Mouse (Mus musculus) hindbrain, embryonic 16.5 days (tissue): ENCODE data around the gene Pias1. TPM values are rescaled to one million over a fixed set of nuclear protein-coding genes. Genes with fewer than 3 reads are reported as not detected.

ENCODE experiments used
- ATAC-seq: fragments of 200-750 bp; cut with Nextera tagmentation; 2 replicates; pipeline ENCODE4 v1.8.0; 2017; ENCODE audit warnings: moderate TSS enrichment, moderate library complexity
- H3K27ac ChIP-seq: fragments of 300-500 bp; sonication (generic); 2 replicates; pipeline ENCODE4 v1.5.1; 2014; ENCODE audit warnings: low read depth, mild to moderate bottlenecking, control low read depth, low read length, moderate library complexity
- H3K27me3 ChIP-seq: fragments of 300-500 bp; sonication (generic); replicated peaks from 2 replicates; pipeline ENCODE4 v1.6.1; 2014; ENCODE audit warnings: low read length; ENCODE audit not compliant: control insufficient read depth, insufficient read depth
- H3K36me3 ChIP-seq: fragments of 300-500 bp; sonication (generic); 2 replicates; pipeline ENCODE4 v1.6.1; 2014; ENCODE audit warnings: mild to moderate bottlenecking, low read length, moderate library complexity, mixed read lengths; ENCODE audit not compliant: control insufficient read depth, insufficient read depth
- H3K4me1 ChIP-seq: fragments of 300-500 bp; sonication (generic); 2 replicates; pipeline ENCODE4 v1.6.1; 2014; ENCODE audit warnings: low read depth, low read length; ENCODE audit not compliant: control insufficient read depth, insufficient read depth
- H3K4me2 ChIP-seq: fragments of 300-500 bp; sonication (generic); 2 replicates; pipeline ENCODE4 v1.6.1; 2014; ENCODE audit warnings: mild to moderate bottlenecking, low read length, control low read depth, moderate library complexity
- H3K4me3 ChIP-seq: fragments of 300-500 bp; sonication (generic); 2 replicates; pipeline ENCODE4 v1.5.1; 2014; ENCODE audit warnings: mild to moderate bottlenecking, low read length, control low read depth, moderate library complexity
- H3K9ac ChIP-seq: fragments of 300-500 bp; sonication (generic); 2 replicates; pipeline ENCODE4 v1.6.1; 2014; ENCODE audit warnings: low read depth, mild to moderate bottlenecking, control low read depth, low read length, moderate library complexity
- H3K9me3 ChIP-seq: fragments of 300-500 bp; sonication (generic); 2 replicates; pipeline ENCODE4 v1.6.1; 2014; ENCODE audit warnings: mild to moderate bottlenecking, low read length, moderate library complexity; ENCODE audit not compliant: control insufficient read depth
- WGBS: fragments of 180-500 bp; shearing (Covaris S2); extraction: QIAGEN DNeasy Blood & Tissue Kit; methylation state at CpG from one replicate; pipeline ENCODE4 v1.1.7; 2014; 5-methylcytosine and 5-hydroxymethylcytosine counted together
- polyA plus RNA-seq: library from polyadenylated mRNA; unstranded; fragments of >200 nt; fragmentation: Nextera tagmentation; extraction: Ambion mirVana; gene quantifications from 2 replicates; pipeline ENCODE4 v1.2.1, GENCODE M21; 2015

Pias1 gene
- polyA plus RNA-seq, 1 experiment from 2014 or later, result 53.6 TPM

- H3K36me3 ChIP-seq, result peaks cover 10% of the 10 kb centered on the region
- no peaks in the 10 kb centered on the region for H3K4me1 ChIP-seq
- no peak for ATAC-seq
- no peak overlapping the region for H3K4me2 ChIP-seq
- WGBS, result 77% methylated on average over 2 of the region's 2 CpGs
- no peak overlapping the region for H3K27ac ChIP-seq
- H3K4me3 ChIP-seq, result no peak overlapping the region
- H3K9me3 ChIP-seq, result no peaks in the 10 kb centered on the region
- H3K9ac ChIP-seq, result no peak overlapping the region
- H3K27me3 ChIP-seq, result no peaks in the 10 kb centered on the region
These were observed 66.8 kb downstream of the Pias1 start for GRCm38 (mm10) chr9:62920877-62921276.

DNA sequence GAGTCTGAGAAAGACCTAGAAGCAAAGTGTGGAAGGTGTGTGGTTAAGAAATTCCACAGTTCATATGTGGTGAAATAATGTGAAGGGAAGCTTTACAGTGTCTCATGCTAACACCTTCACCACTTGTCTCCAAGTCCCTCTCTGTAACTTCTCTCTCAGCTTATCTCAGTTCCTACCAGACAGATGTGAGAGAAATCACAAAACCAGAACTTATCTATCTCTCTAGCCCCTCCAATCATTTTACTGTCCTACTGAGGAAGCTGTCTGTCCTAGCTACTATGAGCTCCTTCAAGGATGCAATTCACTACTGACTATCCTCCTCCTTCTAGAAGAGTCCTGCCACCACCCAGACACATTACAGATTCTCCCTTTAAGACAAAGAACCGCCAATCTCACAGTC, 70.7 kb downstream of the Pias1 start:
- no peak for ATAC-seq
- H3K27me3 ChIP-seq, result no peaks in the 10 kb centered on the region
- no peak overlapping the region for H3K4me3 ChIP-seq
- 89% methylated on average over 1 of the region's 1 CpGs for WGBS
- H3K9me3 ChIP-seq, result peaks cover 3% of the 10 kb centered on the region
- no peak overlapping the region for H3K4me2 ChIP-seq
- H3K9ac ChIP-seq, result no peak overlapping the region
- no peak overlapping the region for H3K27ac ChIP-seq
- H3K36me3 ChIP-seq, result peaks cover 13% of the 10 kb centered on the region
- no peaks in the 10 kb centered on the region for H3K4me1 ChIP-seq

DNA sequence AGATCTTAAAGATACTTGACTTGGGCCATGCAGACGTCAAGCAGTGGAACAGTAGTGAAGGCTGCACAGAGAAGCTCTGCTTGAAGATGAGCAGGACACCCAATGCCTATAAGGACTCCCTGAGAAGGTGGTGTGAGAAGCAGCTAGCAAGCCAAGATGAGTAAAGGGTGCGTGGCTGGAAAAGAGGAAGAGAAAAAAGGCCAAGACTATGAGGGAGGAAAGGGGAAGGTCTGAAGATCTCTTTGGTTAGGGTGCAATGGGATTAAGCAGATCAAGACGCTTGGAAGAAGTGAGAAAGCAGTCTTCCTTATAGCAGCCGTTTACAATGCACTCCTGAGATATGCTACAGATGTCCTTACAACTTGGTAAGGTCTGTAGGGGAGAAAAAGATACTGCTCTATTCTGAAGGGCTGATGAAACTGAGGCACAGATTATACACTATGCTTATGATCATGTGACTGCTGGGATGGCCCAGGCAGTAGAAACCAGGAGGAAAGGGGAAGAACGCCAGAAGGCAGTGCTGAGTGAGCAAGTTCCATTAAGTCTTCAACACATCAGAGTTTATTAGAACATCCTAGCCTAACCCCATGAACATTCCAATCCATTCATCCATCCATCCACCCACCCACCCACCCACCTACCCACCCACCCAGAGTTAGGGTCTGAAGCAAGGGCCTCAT, 74.2 kb downstream of the Pias1 start:
- Histone ChIP-seq H3K36me3 (peaks cover 13% of the 10 kb centered on the region), H3K27me3 (no peaks in the 10 kb centered on the region), H3K27ac (no peak overlapping the region)

DNA sequence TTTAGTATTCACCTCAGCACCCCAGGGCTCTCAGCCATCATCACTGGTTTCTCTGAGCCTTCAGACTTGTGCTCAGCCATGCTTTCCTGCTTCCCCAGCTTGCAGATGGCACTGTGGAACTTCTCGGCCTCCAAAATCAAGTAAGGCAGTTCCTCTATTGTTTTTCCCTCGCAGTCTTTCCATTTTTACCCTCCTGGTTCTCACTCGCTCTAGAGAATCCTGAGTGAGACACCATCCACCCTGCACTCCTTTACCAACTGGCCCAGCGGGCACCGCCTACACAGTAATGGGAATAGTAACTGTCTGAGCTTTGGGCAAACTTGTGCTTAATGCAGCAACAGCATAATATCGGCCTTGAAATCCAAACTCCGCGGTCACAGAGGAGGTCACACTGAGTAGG, 82.7 kb downstream of the Pias1 start:
- WGBS, result 96% methylated on average over 8 of the region's 8 CpGs
- Histone ChIP-seq H3K27ac (no peak overlapping the region), H3K4me2 (no peak overlapping the region), H3K9me3 (no peaks in the 10 kb centered on the region), H3K4me1 (no peaks in the 10 kb centered on the region), H3K9ac (no peak overlapping the region), H3K27me3 (no peaks in the 10 kb centered on the region), H3K36me3 (no peaks in the 10 kb centered on the region; the same call in 1 of the 2 replicates), H3K4me3 (no peak overlapping the region)
- ATAC-seq, result no peak

More for the DNA sequence above, 74.2 kb downstream of the Pias1 start:
- H3K4me2 ChIP-seq, result no peak overlapping the region
- H3K4me1 ChIP-seq, result no peaks in the 10 kb centered on the region
- WGBS, result 85% methylated on average over 5 of the region's 5 CpGs
- H3K9me3 ChIP-seq, result peaks cover 3% of the 10 kb centered on the region
- ATAC-seq, result no peak
- H3K4me3 ChIP-seq, result no peak overlapping the region
- H3K9ac ChIP-seq, result no peak overlapping the region

DNA sequence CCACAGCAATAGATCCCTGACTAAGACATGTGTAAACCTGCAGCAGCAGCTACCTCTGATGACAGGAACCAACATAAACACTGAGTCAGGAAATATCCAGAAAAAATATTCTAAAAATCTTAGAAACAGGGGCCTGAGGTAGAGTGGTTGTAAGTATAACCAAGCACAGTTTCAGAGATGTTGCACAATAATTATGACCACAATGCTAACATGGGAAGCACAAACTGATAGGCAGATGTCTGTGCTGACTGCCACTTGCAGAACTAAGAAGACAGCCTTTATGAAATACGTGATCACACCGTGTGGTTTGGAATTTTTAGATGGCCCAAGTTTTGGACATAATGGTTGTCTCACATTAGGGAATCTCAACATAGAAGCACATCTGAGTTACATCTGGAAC, 83.9 kb downstream of the Pias1 start:
- no peak for ATAC-seq
- no peaks in the 10 kb centered on the region for H3K4me1 ChIP-seq
- H3K27me3 ChIP-seq, result no peaks in the 10 kb centered on the region
- WGBS, result 98% methylated on average over 2 of the region's 2 CpGs
- no peak overlapping the region for H3K9ac ChIP-seq
- H3K4me3 ChIP-seq, result no peak overlapping the region
- H3K27ac ChIP-seq, result no peak overlapping the region
- H3K4me2 ChIP-seq, result no peak overlapping the region
- H3K36me3 ChIP-seq, result no peaks in the 10 kb centered on the region; the same call in 1 of the 2 replicates
- H3K9me3 ChIP-seq, result no peaks in the 10 kb centered on the region

GRCm38 (mm10) chr9:62901736-62902135, 86.0 kb downstream of the Pias1 start:
- no peak overlapping the region for H3K4me3 ChIP-seq
- 81% methylated on average over 2 of the region's 2 CpGs for WGBS

DNA sequence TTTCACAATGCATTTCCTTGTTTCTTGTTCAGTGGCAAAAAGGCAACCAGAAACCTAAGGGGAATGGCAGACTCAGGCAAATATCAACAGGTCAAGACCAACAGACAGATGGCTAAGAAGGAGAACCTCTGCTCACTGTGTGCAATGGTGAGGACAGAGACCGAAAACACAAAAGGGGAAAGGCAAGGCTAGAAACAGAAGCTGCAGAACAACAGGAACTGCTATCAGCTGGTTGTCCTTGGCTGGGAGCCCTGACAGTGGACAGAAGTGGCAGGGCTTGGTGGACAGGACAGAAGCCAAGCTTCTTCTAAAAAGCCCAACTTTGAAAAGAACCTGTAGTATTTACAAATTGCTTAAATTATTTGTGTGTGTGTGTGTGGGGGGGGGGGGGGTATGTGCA, 93.2 kb downstream of the Pias1 start:
- 77% methylated on average over 1 of the region's 1 CpGs for WGBS
- no peak for ATAC-seq
- no peak overlapping the region for H3K4me3 ChIP-seq
- H3K9me3 ChIP-seq, result no peaks in the 10 kb centered on the region
- no peak overlapping the region for H3K4me2 ChIP-seq
- H3K27me3 ChIP-seq, result no peaks in the 10 kb centered on the region
- H3K4me1 ChIP-seq, result no peaks in the 10 kb centered on the region
- H3K9ac ChIP-seq, result no peak overlapping the region
- peaks cover 8% of the 10 kb centered on the region for H3K36me3 ChIP-seq
- no peak overlapping the region for H3K27ac ChIP-seq

More at GRCm38 (mm10) chr9:62901736-62902135, 86.0 kb downstream of the Pias1 start:
- Histone ChIP-seq H3K27me3 (no peaks in the 10 kb centered on the region), H3K4me2 (no peak overlapping the region), H3K9ac (no peak overlapping the region), H3K36me3 (no peaks in the 10 kb centered on the region; the same call in 1 of the 2 replicates), H3K4me1 (no peaks in the 10 kb centered on the region), H3K9me3 (no peaks in the 10 kb centered on the region), H3K27ac (no peak overlapping the region)
- ATAC-seq, result no peak

DNA sequence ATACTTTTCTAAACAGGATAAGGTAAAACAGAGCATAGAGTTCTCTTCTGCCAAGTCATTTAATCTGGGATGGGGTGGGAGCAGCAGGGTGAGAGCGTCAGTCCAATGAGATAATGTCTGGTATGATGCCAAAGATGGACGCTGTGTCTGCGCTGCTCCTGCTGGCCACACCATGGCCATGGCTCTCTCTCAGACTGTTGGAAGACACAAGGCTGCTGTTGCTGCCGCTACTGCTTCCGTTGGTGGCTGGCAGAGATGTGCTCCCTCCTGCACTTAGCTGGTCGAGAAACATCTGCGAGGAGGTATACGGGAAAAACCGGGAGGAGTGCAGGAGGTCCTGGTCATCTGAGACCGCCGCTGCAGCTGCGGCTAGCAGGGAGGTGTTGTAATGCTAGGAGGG, 105.9 kb downstream of the Pias1 start:
- ATAC-seq, result no peak
- H3K27me3 ChIP-seq, result no peaks in the 10 kb centered on the region
- H3K9ac ChIP-seq, result no peak overlapping the region
- no peaks in the 10 kb centered on the region for H3K4me1 ChIP-seq
- 78% methylated on average over 12 of the region's 12 CpGs for WGBS
- H3K4me3 ChIP-seq, result no peak overlapping the region
- H3K9me3 ChIP-seq, result no peaks in the 10 kb centered on the region
- no peak overlapping the region for H3K27ac ChIP-seq
- no peak overlapping the region for H3K4me2 ChIP-seq
- peaks cover 21% of the 10 kb centered on the region for H3K36me3 ChIP-seq

DNA sequence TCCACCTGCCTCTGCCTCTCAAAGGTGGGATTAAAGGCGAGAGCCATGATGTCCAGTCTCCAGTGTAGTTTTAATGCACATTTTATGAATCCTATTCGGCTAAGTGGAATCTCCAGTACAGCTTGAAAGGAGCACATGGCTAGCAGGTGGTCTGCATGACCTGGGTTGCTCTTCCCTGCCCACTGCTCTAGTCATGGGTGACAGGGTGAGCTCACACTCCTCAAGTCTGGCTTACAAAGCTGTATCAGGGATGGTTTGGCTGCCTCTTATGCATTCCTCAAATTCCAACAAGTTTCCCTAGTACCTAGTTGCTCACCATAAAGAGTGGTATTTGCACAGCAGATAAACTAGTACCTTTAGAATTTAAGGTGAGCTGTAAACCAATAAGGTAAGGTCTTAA, 109.9 kb downstream of the Pias1 start:
- WGBS, result 87% methylated on average over 2 of the region's 2 CpGs
- no peak overlapping the region for H3K9ac ChIP-seq
- H3K9me3 ChIP-seq, result no peaks in the 10 kb centered on the region
- no peak for ATAC-seq
- no peaks in the 10 kb centered on the region for H3K27me3 ChIP-seq
- no peak overlapping the region for H3K4me2 ChIP-seq
- H3K36me3 ChIP-seq, result peaks cover 7% of the 10 kb centered on the region; the same call in 1 of the 2 replicates
- no peak overlapping the region for H3K27ac ChIP-seq
- no peak overlapping the region for H3K4me3 ChIP-seq
- H3K4me1 ChIP-seq, result no peaks in the 10 kb centered on the region
